Mouse (Mus musculus) CD4-positive helper T cell, adult 2 months (primary cell): ENCODE measurements around the gene Cdc6.
A peak's percentile ranks its signal among the peaks of the same experiment; 100 is the strongest.

Source experiments
- DNase-seq: peaks from one replicate; pipeline ENCODE4 v3.0.0-alpha.2; 2012; ENCODE audit warnings: low read depth, missing footprints, low spot score

Cdc6 gene

GRCm38 (mm10) chr11:98907437-98908173 lies at the start of gene Cdc6:
Cdc6 (plus strand) TSS chr11:98907801.
- DNase-seq = peak; percentile 98

- DNase-seq = peak; percentile 74
These were observed 48.6 kb upstream of the Cdc6 start for GRCm38 (mm10) chr11:98858759-98859731.

GRCm38 (mm10) chr11:98863028-98863750 lies 44.4 kb upstream of the Cdc6 start, which contains the start of gene Wipf2:
Wipf2 (plus strand) TSS chr11:98863638.
- DNase-seq = peak; percentile 97

GRCm38 (mm10) chr11:98863751-98864429 lies 43.7 kb upstream of the Cdc6 start:
- peak; percentile 72 for DNase-seq

GRCm38 (mm10) chr11:98867293-98867692 lies 40.3 kb upstream of the Cdc6 start:
- no peak for DNase-seq

GRCm38 (mm10) chr11:98869906-98870305 lies 37.7 kb upstream of the Cdc6 start:
- no peak for DNase-seq

GRCm38 (mm10) chr11:98870791-98871190 lies 36.8 kb upstream of the Cdc6 start:
- no peak for DNase-seq

DNA sequence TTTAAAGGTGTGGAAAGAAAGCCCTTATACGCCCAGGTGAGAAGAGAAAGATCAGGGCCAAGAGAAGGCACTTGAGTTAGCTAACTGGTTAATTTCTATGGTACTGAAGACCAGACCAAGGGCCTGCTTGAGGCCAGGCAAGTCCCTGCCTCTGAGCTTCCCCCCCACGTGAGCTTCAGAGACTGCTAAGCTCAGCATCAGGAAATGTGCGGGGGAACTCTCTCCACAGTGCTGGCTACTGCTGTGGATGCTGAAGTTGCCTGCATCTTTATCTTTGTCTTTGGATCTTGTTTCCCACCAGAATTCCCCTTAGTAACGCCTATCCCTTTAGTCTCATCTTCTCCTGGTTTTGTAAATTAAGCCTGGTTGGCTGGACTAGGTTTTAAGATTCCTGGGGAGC lies 36.2 kb upstream of the Cdc6 start:
- no peak for DNase-seq

DNA sequence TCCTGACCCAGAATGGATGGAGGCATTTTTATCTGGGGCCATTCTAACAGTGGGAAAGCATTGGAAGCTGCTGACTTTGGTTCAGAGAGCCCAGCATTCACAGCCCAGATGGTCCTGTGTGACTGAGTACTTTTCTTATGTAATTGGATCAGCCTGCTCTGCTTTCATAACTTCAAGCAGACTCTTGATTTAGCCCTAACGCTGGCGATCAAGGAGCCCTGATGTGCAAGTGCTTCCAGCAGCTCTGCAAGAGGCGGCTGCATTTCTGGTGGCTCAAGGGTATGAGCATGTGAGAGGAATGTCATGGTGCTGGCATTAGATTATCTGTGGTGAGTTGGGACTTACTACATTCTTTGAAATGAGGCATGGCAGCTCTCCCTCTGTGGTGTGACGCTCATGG lies 35.6 kb upstream of the Cdc6 start:
- DNase-seq = no peak

DNA sequence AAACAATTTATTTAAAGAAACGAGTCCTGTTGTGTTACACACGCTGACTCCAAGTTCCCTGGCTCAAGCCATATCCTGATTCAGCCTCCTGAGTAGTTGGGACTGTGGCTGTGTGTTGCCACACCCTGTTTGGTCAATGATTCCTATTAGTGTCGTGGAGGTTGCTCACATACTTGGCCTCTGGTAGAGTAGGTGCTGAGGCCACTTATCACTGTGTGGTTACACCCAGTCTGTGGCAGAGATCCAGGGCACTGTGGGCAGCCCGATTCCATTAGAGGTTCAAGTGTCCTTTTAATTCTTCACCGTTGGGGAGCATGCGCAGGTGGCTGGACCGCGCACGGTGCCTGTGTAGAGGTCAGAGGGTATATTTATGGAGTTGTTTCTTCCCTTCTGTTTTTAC lies 33.7 kb upstream of the Cdc6 start:
- DNase-seq = no peak

- DNase-seq = no peak
These were observed 30.6 kb upstream of the Cdc6 start for GRCm38 (mm10) chr11:98877001-98877400.

DNA sequence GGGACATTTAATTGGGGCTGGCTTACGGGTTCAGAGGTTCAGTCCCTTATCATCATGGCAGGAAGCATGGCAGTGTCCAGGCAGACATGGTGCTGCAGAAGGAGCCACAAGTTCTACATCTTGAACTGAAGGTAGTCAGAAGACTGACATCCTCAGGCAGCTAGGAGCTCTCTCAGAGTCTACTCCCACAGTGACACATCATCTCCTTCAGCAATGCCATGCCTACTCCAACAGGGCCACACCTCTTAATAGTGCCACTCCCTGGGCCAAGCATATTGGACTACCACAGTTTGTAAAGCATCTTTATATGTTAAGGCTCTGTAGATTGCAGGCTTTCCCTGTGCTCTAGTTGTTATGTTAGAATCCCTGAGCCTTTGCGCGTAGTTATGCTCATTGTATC lies 19.9 kb upstream of the Cdc6 start:
- DNase-seq = no peak

DNA sequence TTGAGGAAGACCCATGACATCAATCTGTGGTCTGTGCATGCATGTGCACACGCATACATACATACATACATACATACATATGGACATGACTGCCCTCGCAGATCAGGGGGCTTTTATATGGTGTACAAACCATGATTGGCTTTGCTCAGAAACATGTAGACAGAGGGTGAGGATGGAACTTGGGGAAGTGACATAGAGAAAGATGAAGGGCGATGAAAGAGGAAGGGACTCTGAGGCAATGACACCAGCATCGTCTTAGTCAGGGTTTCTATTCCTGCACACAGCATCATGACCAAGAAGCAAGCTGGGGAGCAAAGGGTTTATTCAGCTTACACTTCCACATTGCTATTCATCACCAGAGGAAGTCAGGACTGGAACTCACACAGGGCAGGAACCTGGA lies 18.5 kb upstream of the Cdc6 start:
- no peak for DNase-seq

DNA sequence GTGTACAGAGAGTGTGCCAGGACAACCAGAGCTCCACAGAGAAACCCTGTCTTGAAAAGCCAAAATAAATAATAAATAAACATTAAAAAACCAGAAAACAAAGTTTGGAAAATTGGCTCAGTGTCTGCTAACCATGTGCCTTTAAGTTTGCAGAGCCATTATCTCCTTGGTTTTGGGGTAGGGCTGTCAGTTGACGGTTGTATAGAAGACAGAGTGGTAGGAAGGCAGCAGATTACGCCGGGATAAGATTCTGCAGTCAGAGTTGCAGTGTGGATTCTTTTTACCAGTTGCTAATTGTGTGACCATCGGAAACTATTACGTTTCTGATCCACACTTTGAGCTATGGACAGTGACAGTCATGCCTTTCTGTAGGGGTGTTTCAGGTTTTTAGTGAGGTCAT lies 17.6 kb upstream of the Cdc6 start:
- DNase-seq = no peak

DNA sequence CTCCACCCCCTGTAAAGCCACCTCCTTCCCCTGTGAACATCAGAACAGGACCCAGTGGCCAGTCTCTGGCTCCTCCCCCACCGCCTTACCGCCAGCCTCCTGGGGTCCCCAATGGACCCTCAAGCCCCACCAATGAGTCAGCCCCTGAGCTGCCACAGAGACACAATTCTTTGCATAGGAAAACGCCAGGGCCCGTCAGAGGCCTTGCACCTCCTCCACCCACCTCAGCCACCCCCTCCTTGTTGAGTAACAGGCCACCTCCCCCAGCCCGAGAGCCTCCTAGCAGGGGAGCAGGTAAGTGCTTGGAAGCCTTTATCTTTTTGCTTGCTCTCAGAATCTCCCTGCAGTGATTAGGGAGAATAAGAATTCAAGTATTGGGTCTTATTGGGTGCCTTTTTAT lies 15.2 kb upstream of the Cdc6 start:
- DNase-seq = no peak

DNA sequence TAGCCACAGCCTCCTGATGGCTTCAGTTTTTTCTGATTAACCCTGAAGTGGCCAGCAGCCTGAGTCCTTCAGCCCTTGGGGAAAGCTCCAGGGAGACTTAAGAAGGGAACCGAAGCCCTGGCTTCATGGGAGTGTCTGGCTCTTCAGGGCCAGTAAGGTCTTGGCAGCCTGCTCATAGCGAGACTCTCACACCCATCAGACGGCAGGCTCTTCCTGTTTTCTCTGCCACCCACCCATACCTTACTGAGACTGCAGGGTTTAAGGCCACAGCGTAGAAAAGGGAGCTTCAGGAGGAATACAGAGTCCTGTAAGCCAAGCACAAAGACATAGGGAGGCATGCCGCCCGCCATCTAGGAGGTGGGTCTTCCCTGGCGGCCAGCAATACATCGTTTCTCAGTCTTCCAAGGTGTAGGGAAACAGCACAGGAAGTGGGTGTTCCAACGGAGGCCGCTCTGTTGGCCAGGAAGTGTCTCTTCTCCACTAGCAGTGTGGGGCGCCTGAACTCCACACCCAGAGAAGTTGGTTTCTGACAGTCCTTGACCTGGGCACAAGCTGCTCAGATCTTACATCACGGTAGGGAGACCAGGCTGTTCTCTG lies 7.0 kb upstream of the Cdc6 start:
- peak; percentile 57 for DNase-seq

GRCm38 (mm10) chr11:98902621-98903245 lies 4.9 kb upstream of the Cdc6 start:
- no peak for DNase-seq

DNA sequence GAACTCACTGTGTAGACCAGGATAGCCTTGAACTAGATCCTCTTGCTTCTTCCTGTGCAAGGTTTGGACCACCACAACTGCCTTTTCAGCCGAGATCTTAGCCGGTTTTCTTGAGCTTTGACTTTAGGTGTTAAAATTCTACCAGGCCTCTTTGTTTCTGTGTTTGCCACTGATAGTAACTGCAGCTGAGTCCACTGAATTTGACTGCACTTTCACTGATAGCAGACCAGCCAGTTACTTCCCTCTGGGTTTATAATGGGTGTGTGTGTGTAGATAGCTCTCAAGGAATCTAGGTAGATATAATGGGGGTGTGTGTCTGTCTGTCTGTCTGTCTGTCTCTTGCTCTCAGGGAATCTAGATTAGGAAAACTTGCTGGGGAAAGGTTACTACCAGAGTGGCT lies 3.0 kb upstream of the Cdc6 start:
- DNase-seq = no peak

DNA sequence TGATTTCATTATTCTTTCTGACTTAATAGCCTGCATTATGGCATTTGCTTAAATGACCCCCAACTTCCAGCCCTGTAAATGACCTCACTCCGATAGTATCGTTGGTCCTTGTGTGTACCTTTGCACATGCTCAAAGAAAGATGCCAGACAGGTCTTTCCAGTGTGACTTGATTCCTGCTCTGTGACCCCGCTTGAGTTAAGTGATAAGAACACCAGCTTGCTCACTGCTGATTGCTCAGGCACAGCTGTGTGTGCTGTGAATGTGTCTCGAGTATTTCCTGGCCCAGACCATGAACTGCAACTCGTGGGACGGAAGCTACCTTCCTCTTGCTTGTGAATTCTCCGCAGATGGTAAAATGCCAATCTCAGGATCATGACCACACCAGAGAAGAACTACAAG lies 2.6 kb upstream of the Cdc6 start:
- no peak for DNase-seq

DNA sequence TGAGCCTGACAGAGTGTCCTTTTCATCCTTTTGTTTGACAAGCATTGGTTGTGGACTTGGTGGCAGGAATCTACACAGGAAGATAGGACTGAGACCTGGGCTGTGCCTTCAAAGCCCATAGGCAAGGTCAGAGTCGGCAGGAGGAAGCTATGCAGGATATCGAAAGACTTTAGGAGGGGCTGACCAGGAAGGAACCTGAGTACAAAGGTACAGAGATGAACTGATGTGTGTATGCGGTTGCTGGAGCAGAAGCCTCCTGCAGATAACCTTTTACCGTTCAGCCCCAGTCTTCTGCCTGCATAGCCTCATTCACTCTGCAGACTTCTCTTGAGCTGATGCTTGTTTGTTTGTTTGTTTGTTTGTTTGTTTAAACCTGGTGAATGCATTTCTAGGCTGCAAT lies 2.0 kb upstream of the Cdc6 start:
- DNase-seq = no peak

DNA sequence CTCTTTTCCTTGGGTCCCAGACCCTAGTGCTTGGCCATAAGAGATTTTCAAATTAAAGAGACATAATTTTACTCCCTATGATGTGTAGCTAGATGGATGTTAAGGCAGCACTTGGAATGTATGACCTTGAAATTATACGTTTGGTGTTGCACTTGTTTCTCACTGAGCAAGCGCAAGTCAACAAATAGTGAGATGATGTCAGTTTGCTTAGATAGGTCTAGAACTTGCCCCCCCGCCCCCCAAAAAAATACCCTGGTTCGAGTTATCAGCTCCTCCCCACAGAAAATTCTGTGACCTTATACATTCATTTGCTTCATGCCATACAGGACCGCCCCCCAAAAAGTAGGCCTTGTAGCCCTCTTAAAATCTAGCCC lies 551 bp upstream of the Cdc6 start:
- DNase-seq = no peak
